Mouse (Mus musculus) kidney, postnatal 0 days (tissue): ENCODE results near the gene E030018B13Rik. TPM values are rescaled to one million over a fixed set of nuclear protein-coding genes. Genes with fewer than 3 reads are reported as not detected.

Experiments
- ATAC-seq: fragments of 200-750 bp; cut with Nextera tagmentation; replicated peaks from 2 replicates; pipeline ENCODE4 v1.8.0; 2017; ENCODE audit warnings: low read depth, moderate number of reproducible peaks, moderate TSS enrichment, moderate library complexity; ENCODE audit not compliant: low FRiP score
- DNase-seq: peaks from one replicate; pipeline ENCODE4 v3.0.0-alpha.2; 2016; ENCODE audit warnings: low spot score
- H3K27ac ChIP-seq: fragments of 300-500 bp; sonication (generic); 2 replicates; pipeline ENCODE4 v1.5.1; 2014; ENCODE audit warnings: mild to moderate bottlenecking
- H3K27me3 ChIP-seq: fragments of 300-500 bp; sonication (generic); 2 replicates; pipeline ENCODE4 v1.6.1; 2014; ENCODE audit warnings: low read length, mixed read lengths; ENCODE audit not compliant: insufficient read depth
- H3K36me3 ChIP-seq: fragments of 300-500 bp; sonication (generic); 2 replicates; pipeline ENCODE4 v1.6.1; 2014; ENCODE audit warnings: low read length, mixed read lengths; ENCODE audit not compliant: insufficient read depth
- H3K4me1 ChIP-seq: fragments of 300-500 bp; sonication (generic); replicated peaks from 2 replicates; pipeline ENCODE4 v1.6.1; 2014; ENCODE audit warnings: antibody characterized with exemption, low read length, mixed read lengths; ENCODE audit not compliant: insufficient read depth
- H3K4me2 ChIP-seq: fragments of 300-500 bp; sonication (generic); 2 replicates; pipeline ENCODE4 v1.6.1; 2014; ENCODE audit warnings: mild to moderate bottlenecking, low read length, moderate library complexity, mixed read lengths
- H3K4me3 ChIP-seq: fragments of 300-500 bp; sonication (generic); replicated peaks from 2 replicates; pipeline ENCODE4 v1.5.1; 2014; ENCODE audit warnings: low read depth, low read length
- H3K9ac ChIP-seq: fragments of 300-500 bp; sonication (generic); 2 replicates; pipeline ENCODE4 v1.6.1; 2014; ENCODE audit warnings: low read depth, low read length
- H3K9me3 ChIP-seq: fragments of 300-500 bp; sonication (generic); replicated peaks from 2 replicates; pipeline ENCODE4 v1.6.1; 2016; ENCODE audit warnings: low read length, inconsistent platforms, mixed read lengths
- CTCF ChIP-seq: IDR thresholded peaks from 2 replicates; pipeline ENCODE4 v1.5.1; 2016; ENCODE audit warnings: antibody characterized with exemption, low read depth, mild to moderate bottlenecking, moderate library complexity
- WGBS: fragments of 180-500 bp; shearing (Covaris S2); extraction: QIAGEN DNeasy Blood & Tissue Kit; methylation state at CpG from one replicate; pipeline ENCODE4 v1.1.7; 2014; 5-methylcytosine and 5-hydroxymethylcytosine counted together
- polyA plus RNA-seq: library from polyadenylated mRNA; unstranded; fragments of >200 nt; fragmentation: Nextera tagmentation; extraction: Ambion mirVana; gene quantifications from 2 replicates; pipeline ENCODE4 v1.2.1, GENCODE M21; 2015

Gene E030018B13Rik
- polyA plus RNA-seq, 1 experiment from 2014 or later, result not detected

DNA sequence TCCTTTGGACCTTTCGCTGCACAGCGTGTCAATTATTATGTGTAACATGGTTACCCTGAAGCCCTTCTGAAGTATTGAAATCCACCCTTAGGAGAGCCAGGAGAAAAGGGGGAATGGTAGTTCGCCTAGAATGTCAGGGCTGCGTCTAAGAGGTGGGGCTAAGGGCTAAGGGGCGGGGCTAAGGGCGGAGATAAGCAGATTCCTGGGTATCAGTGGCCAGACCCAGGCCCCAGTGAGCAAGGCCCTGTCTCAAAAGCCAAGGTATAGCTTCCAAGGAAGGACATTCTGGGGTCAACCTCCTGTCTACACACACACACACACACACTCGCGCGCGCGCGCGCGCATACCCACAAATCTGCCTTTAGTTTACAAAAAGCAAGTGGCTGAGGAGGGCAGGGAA, 39.0 kb upstream of the E030018B13Rik start:
- ATAC-seq (peak; percentile 55; the same call in 1 of the 2 replicates), DNase-seq (no peak)
- H3K4me3 ChIP-seq, result no peak overlapping the region
- H3K4me1 ChIP-seq, result no peaks in the 10 kb centered on the region
- TF ChIP-seq CTCF, result no peak
- H3K27me3 ChIP-seq, result no peaks in the 10 kb centered on the region
- no peaks in the 10 kb centered on the region for H3K36me3 ChIP-seq
- no peaks in the 10 kb centered on the region for H3K9me3 ChIP-seq
- 48% methylated on average over 14 of the region's 14 CpGs for WGBS
- H3K27ac ChIP-seq, result no peak overlapping the region
- H3K4me2 ChIP-seq, result no peak overlapping the region
- H3K9ac ChIP-seq, result no peak overlapping the region

DNA sequence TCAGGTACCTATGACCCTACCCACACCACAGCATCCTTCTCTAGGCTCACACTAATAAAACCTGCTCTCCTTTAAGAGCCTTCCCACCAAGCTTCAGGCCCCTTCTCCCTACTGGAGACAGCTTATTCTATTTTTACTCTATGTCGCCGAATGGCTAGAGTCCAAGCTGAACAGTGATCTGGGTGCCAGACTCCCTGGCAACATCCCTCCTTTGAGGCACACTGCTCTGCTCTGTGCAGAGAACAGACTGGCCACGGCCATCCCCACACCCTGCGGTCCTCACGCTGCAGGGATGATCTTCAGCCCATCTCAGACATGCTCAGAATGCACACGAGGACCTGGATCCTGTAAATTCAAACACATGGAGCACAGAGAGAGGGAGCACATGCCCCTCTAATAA, 37.1 kb upstream of the E030018B13Rik start:
- no peak for ATAC-seq
- no peaks in the 10 kb centered on the region for H3K27me3 ChIP-seq
- no peak overlapping the region for H3K27ac ChIP-seq
- DNase-seq, result no peak
- H3K9me3 ChIP-seq, result no peaks in the 10 kb centered on the region
- no peak for TF ChIP-seq CTCF
- H3K36me3 ChIP-seq, result no peaks in the 10 kb centered on the region
- 90% methylated on average over 6 of the region's 6 CpGs for WGBS
- no peak overlapping the region for H3K4me3 ChIP-seq
- H3K4me2 ChIP-seq, result no peak overlapping the region
- no peaks in the 10 kb centered on the region for H3K4me1 ChIP-seq
- no peak overlapping the region for H3K9ac ChIP-seq

DNA sequence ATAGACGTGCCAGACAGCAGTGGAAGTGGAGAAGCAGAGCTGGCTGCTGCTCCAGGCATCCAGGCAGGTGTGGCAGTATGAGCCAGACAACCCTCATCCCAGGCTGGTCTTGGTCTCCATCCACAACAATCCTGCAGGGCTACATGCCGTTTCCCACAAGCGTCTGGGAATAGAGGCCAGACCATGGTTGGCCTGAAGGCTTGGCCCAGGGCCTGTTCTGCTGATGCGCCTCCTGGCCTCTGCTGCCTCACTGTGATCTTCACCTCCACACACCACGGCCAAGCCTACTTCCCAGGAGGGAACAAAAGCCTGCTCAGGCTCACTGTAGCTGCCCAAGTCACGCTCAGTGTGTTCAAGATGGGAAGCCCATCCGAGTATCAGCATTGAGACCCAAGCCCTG, 33.9 kb upstream of the E030018B13Rik start:
- Histone ChIP-seq H3K9ac (no peak overlapping the region), H3K9me3 (no peaks in the 10 kb centered on the region), H3K27me3 (no peaks in the 10 kb centered on the region), H3K36me3 (no peaks in the 10 kb centered on the region), H3K27ac (no peak overlapping the region), H3K4me2 (no peak overlapping the region), H3K4me1 (0 out of 2 replicates have a peak, but pooled peaks cover 2% of the 10 kb centered on the region), H3K4me3 (no peak overlapping the region)
- TF ChIP-seq CTCF, result no peak
- ATAC-seq, result no peak
- WGBS, result 86% methylated on average over 7 of the region's 7 CpGs
- no peak for DNase-seq

DNA sequence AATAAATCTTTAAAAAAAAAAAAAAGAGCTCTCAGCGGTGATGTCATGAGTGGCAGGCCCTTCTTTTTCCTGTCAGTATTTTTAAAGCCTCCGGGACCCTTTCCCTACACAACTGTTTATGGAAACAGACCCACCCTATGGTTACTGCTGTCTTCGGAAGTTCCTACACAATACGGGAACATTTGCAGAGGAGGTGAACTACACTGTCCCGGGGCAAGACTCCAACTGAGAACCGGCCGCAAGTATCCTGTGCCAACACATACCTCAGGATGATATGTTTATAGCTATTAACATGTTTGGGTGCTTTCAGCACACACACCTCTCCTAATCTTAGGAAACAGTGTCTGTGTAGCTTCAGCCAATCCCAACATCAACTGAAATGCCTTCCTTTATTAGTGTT, 31.6 kb upstream of the E030018B13Rik start:
- 73% methylated on average over 7 of the region's 7 CpGs for WGBS
- Histone ChIP-seq H3K4me2 (no peak overlapping the region), H3K4me1 (peaks cover 15% of the 10 kb centered on the region; the same call in 1 of the 2 replicates), H3K27me3 (no peaks in the 10 kb centered on the region), H3K36me3 (0 out of 2 replicates have a peak, but pooled peaks cover 1% of the 10 kb centered on the region), H3K9ac (no peak overlapping the region), H3K4me3 (no peak overlapping the region), H3K27ac (no peak overlapping the region), H3K9me3 (no peaks in the 10 kb centered on the region)
- no peak for TF ChIP-seq CTCF
- ATAC-seq (no peak), DNase-seq (no peak)

DNA sequence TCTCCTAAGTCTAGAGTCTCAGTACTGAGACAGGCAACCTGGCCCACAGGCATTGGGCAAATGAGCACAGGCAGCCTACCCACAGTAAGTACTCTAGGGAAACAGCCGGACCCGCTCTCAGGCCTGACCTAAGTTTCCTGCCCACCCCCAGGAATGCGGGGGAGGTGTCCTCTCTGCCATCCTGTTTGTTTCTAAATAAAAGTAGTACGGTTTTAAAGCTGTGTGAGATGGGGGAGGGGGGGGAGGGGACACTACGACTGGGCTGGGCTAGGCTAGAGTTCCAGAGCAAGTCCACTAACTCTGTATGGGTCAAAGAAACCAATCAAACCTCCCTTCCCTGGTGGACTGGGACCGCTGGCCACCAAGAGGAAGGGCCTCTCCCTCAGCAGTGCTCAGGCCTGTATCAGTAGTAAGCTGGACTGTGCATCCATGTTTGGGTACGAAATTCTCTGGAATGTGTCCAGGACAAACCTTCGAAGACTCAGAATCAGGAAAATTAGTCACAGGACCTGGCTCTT, 29.6 kb upstream of the E030018B13Rik start:
- 0 out of 2 replicates have a peak, but pooled peaks cover 6% of the 10 kb centered on the region for H3K36me3 ChIP-seq
- no peak for TF ChIP-seq CTCF
- H3K9ac ChIP-seq, result no peak overlapping the region
- H3K4me3 ChIP-seq, result no peak overlapping the region
- peaks cover 15% of the 10 kb centered on the region; the same call in 1 of the 2 replicates for H3K4me1 ChIP-seq
- 16% methylated on average over 8 of the region's 8 CpGs for WGBS
- H3K9me3 ChIP-seq, result no peaks in the 10 kb centered on the region
- H3K27me3 ChIP-seq, result no peaks in the 10 kb centered on the region
- ATAC-seq, result peak; percentile 60; the same call in 1 of the 2 replicates
- H3K4me2 ChIP-seq, result no peak overlapping the region
- H3K27ac ChIP-seq, result peak overlapping the region; percentile 70
- DNase-seq, result peak; percentile 83

DNA sequence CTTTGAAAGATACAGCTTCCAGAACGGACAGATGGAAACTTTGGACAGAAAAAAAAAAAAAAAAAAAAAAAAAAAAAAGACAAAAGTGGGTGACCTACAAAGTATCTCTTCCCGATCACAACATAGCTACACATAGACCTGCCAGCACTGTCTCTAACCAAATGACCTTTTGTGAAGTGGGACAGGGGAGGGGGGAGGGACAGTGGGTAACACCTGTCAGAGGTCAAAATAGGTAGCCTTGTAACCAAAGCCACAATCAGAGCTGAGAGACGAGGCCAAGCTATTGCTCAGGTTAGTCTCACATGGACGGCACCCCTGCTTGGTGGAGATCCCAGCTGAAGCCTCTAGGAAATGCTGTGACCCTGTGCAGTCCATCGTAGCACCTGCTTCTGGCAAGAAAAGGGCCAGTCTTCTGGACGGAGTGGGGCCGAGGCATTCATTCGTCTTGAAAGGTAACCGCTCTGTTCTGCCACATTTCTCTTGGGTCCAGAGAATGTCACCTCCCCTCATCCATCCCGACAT, 29.0 kb upstream of the E030018B13Rik start:
- H3K9me3 ChIP-seq, result no peaks in the 10 kb centered on the region
- no peak overlapping the region for H3K4me2 ChIP-seq
- peaks cover 15% of the 10 kb centered on the region; the same call in 1 of the 2 replicates for H3K4me1 ChIP-seq
- H3K4me3 ChIP-seq, result no peak overlapping the region
- WGBS, result 69% methylated on average over 10 of the region's 10 CpGs
- no peak overlapping the region for H3K9ac ChIP-seq
- 0 out of 2 replicates have a peak overlapping the region, but pooled peaks have one; percentile 25 for H3K27ac ChIP-seq
- ATAC-seq (no peak), DNase-seq (no peak)
- H3K36me3 ChIP-seq, result 0 out of 2 replicates have a peak, but pooled peaks cover 6% of the 10 kb centered on the region
- TF ChIP-seq CTCF, result no peak
- no peaks in the 10 kb centered on the region for H3K27me3 ChIP-seq

DNA sequence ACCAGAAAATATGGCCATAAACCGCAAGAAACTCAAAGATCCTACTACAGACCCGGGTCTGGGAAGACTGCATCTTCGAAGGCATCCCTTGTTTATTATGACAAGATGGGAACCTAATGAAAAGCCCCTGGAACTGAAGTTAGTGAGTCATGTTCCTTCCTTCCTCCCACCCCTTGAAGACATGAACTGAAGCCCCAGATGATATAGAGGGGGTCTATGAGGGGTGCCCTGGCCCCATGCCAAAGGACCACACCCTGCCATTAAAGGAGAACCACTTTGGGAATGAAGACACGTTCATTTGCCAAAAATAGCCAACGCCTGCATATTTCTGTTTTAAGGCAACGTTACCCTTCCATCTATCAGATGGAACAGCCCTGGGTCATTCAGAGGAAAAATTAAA, 28.0 kb upstream of the E030018B13Rik start:
- Histone ChIP-seq H3K36me3 (0 out of 2 replicates have a peak, but pooled peaks cover 6% of the 10 kb centered on the region), H3K9ac (no peak overlapping the region), H3K4me1 (peaks cover 15% of the 10 kb centered on the region; the same call in 1 of the 2 replicates), H3K27ac (no peak overlapping the region), H3K4me2 (no peak overlapping the region), H3K9me3 (no peaks in the 10 kb centered on the region), H3K4me3 (no peak overlapping the region), H3K27me3 (no peaks in the 10 kb centered on the region)
- ATAC-seq (no peak), DNase-seq (no peak)
- no peak for TF ChIP-seq CTCF
- WGBS, result 70% methylated on average over 6 of the region's 6 CpGs
